Mouse (Mus musculus) ovary, adult 2 months (tissue): ENCODE measurements around the gene Asb17. TPM values are rescaled to one million over a fixed set of nuclear protein-coding genes. Genes with fewer than 3 reads are reported as not detected.

Experiments used
- polyA plus RNA-seq: library from polyadenylated mRNA; depleted of rRNA; stranded (reverse); fragments of >200 nt; gene quantifications from 2 replicates; pipeline ENCODE4 v1.2.3, GENCODE M21; 2012; rRNA removed

Asb17 gene
- not detected in 2 replicates for polyA plus RNA-seq

GRCm38 (mm10) chr3:153844030-153844429, at the start of gene Asb17:
Asb17 (plus strand) TSS chr3:153844209.

Other genes with a start within 250 kb of the Asb17 start
- gene St6galnac3, start 119.0 kb upstream of the Asb17 start, polyA plus RNA-seq = 1.4 and 1.5 TPM in 2 replicates
- gene Msh4, start 61.9 kb downstream of the Asb17 start, polyA plus RNA-seq = 0.24 and 0.37 TPM in 2 replicates
- gene Rabggtb, start 68.8 kb downstream of the Asb17 start, polyA plus RNA-seq = 33.2 and 44.5 TPM in 2 replicates
- 23.9 and 31.6 TPM in 2 replicates for gene Acadm, start 100.4 kb downstream of the Asb17 start, polyA plus RNA-seq
- gene Slc44a5, start 129.2 kb downstream of the Asb17 start, polyA plus RNA-seq = 0.06 and 0.08 TPM in 2 replicates